Mouse (Mus musculus) layer of hippocampus, postnatal 36 days (tissue): ENCODE measurements around the gene Atp8a1. TPM values are rescaled to one million over a fixed set of nuclear protein-coding genes. Genes with fewer than 3 reads are reported as not detected.
A peak's percentile ranks its signal among the peaks of the same experiment; 100 is the strongest.

Experiments
- DNase-seq, 2 experiments: peaks; one replicate each; pipeline ENCODE4 v3.0.0; 2022
- total RNA-seq, 2 experiments: library from RNA; stranded (reverse); gene quantifications; 2 replicates each; pipeline ENCODE4 v1.2.3; 2021

Gene Atp8a1
- total RNA-seq, 2 experiments from 2014 or later, result 163 to 183 TPM

DNA sequence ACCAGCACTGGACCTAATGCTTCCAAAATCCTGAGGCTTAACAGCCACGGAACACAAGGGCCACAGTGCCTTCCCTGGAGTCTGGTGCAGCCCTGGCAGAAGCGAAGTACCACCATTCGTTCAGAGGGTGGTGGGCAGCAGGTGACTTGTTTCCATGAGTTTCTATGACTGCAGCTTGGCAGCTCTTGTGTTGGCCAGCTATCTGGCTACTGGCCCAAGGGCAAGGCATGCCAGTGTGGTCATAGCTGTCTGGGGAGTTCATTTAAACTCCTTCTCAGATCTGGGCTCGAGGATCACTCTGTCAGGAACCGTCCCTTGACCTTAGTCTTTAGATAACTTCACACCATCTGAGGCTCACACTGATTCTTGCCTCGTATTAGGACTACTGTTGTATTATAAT, 89.1 kb downstream of the Atp8a1 start:
- no peak for DNase-seq

DNA sequence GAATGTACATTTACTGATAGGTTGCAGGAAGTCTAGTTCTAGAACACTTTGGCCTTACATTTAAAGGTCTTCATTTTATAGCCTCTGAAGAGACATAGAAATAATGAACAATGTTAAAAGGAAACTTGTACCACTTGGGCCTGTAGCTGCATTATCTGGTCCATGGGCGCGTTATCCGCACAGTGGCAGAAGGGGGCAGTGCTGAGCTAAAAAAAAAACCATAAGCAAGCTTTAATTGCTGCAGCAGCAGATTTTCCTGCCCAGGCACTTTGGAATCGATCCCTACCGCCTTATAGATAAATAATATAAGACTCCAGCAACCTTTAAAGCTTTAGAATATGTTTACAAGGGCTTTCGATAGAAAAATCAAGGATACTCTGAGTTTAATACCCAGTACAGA, 91.1 kb downstream of the Atp8a1 start:
- peak in 1 of 2 experiments; percentile 30 for DNase-seq

GRCm38 (mm10) chr5:67753057-67753456, 94.2 kb downstream of the Atp8a1 start:
- no peak for DNase-seq

DNA sequence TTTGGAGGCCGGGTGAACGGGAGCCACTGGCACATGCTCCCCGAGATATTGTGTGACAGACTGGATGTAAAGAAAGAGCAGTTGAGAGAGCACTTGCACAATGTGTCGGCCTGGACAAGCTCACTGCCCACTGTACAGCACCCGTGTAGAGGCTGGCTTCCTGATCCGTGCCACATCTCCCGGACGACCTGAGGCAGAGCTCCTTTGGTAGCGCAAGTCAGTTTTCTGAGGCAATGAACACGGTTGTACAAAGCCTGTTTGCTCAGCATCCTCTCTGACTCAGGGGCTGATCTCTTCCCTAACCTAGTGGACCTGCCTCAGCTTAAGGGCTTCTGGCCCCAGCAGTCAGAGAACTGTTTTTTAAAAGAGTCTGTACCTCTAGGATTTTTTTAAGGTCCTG, 94.6 kb downstream of the Atp8a1 start:
- DNase-seq, result no peak

DNA sequence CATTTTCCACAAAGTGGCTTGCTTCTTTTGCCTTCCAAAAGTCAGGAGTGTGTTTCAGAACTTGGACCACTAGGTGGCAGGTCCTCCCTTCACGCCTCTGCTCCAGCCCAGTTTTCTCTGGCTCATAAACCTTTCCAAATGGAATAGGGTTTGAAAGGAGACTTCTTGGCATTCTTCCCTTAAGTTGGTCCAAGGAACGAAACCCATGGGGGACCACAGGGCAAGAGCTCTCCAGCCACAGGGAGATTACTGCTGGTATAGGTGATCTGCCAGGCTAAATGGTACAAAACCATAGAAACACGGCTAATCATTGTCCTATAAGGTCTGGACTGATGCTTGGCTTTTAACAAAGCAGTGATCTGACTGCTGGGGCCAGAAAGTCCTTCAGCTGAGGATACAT, 95.2 kb downstream of the Atp8a1 start:
- peak; percentile 39 to 52 for DNase-seq

DNA sequence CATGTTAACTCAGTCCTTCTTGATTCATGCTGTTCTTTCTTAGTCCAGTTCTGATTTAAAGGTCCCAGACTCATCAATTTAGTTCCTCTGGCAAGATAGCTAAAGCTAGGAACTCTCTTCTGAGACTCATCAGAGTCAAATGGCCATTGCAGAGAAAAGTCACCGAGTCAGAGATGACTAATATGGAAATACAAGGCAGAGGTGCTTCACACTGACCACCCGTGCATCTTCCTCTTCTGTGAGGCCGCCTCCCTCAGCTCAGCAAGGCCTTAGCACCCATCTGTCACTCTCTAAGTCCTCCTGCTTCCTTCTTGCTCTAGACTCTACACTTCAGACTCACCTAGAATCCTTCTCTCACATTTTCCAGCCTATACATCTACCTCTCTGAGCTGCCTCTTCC, 108.0 kb downstream of the Atp8a1 start:
- no peak for DNase-seq

- DNase-seq, result no peak
Observed at GRCm38 (mm10) chr5:67738133-67738532, 109.1 kb downstream of the Atp8a1 start.

DNA sequence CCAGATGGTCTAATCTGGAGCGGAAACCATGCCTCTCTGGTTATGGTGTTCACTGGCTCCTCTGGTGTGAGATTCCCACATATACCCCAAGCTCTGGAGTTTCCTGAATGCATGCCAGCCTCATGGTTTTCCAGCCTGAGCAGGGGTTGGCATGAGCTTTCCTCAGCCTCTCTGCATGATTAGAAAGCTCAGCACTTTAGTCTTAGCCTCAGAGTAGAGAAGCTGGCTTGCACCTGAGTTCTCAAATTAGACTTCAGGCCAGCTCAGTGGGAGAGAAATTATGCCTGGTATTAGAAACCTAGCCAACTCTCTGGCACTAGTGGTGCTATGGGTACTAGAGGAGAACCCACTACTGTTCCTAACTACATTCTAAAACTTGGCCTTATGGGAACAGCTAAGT, 111.5 kb downstream of the Atp8a1 start:
- DNase-seq, result no peak

- DNase-seq, result no peak
Observed at GRCm38 (mm10) chr5:67733551-67734258, 113.5 kb downstream of the Atp8a1 start.

GRCm38 (mm10) chr5:67733150-67733549, 114.1 kb downstream of the Atp8a1 start:
- DNase-seq, result no peak

DNA sequence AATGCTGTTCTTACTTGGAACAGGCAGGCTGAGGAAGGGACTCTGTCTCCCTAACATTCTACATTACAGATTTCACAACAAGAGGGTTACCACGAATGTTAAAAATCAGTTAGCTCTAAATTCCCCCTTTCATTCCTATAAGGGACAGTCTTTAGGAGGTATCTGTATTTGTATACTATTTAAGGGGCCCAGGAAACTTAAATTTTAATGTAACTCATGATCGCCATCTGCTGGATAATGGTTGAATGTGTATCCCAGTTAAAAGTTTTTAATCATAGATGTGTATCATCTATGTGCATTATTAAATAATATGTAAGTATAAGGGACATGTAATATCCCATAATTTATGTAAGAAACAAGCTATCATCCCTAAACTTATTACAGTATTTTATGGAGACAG, 119.5 kb downstream of the Atp8a1 start:
- DNase-seq, result no peak

DNA sequence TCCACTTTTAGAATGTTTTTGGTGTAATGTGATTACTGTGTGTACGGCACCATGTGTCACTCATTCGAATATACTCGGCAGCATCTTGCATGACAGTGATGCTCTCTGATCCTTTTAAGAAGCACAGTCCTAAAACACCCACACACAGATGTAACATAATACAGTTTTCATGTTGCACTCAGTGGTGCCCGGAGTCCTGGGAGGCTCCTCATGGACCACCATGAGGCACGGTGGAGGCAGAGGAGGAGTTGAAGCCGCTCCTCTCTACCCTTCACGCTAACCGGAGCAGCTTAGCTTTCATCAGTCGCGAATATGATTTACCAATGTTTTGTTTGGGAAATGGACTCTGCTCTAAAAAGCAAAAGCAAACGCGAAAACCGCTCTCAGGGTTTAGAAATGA, 120.4 kb downstream of the Atp8a1 start:
- DNase-seq, result no peak

GRCm38 (mm10) chr5:67701641-67702040, 145.6 kb downstream of the Atp8a1 start:
- no peak for DNase-seq

DNA sequence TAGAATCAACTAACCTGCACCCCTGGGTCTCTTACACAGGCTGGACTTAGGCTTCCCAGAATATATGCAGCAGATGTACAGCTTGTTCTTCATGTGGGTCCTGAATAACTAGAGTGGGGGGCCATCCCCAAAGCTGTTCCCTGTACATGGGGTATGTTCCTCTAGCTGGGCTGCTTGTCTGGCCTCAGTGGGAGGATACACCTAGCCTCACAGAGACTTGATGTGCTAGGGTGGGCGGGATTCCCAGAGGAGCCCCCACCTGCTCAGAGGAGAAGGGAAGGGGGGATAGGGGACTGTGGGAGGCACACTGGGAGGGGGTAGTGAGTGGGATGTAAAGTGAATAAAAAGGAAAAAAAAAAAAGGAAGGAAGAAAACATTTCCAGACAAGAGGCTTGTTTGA, 147.8 kb downstream of the Atp8a1 start:
- DNase-seq, result no peak

- no peak for DNase-seq
Observed at GRCm38 (mm10) chr5:67698176-67698575, 149.1 kb downstream of the Atp8a1 start.

- DNase-seq, result no peak
Observed at GRCm38 (mm10) chr5:67696741-67697596, 150.3 kb downstream of the Atp8a1 start.

GRCm38 (mm10) chr5:67695055-67695710, 152.1 kb downstream of the Atp8a1 start:
- DNase-seq, result no peak

- no peak for DNase-seq
Observed at GRCm38 (mm10) chr5:67690336-67690735, 156.9 kb downstream of the Atp8a1 start.

DNA sequence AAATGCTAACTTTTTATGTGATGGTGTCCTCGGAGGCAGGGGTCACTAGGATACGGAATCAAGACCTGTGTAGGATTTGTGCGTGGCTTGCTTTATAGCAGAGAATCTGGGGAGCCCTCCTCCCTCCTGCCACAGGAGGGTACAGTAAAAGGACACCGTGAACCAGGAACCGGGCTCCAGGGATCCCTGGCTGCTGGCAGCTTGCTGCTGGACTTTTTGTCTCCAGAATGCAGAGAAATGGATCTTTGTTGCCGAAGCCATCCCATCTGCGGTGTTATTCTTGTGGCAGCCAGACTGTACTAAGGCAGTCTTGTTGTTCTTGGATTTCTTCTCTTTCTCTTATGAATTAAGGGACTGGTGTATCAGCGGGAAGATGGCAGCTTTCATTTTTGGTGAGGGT, 159.2 kb downstream of the Atp8a1 start:
- no peak for DNase-seq

- no peak for DNase-seq
Observed at GRCm38 (mm10) chr5:67685906-67686305, 161.3 kb downstream of the Atp8a1 start.

- no peak for DNase-seq
Observed at GRCm38 (mm10) chr5:67685461-67685860, 161.8 kb downstream of the Atp8a1 start.

GRCm38 (mm10) chr5:67678819-67679218, 168.4 kb downstream of the Atp8a1 start:
- DNase-seq, result no peak

DNA sequence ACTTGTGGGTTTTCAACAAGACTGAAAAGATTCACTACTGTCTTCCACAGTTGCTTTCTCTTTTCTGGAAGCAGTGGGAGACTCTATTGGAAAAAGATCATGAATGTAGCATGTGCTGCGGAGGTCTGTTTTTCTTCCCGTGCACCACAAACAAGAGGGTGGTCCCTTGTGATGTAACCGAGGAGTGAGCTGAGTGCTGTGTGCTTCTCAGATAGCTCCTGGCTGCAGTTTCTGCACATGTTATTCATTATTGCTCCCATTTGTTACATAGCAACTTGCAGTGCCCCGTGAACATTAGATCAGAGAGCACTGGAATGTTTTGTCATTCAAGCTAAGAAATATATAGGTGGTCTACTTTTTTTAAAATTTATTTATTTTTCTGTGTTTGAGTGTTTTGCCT, 174.2 kb downstream of the Atp8a1 start:
- no peak for DNase-seq
